Mouse (Mus musculus) liver, embryonic 14.5 days (tissue): Measurements from ENCODE around the gene Rex1bd. TPM values are rescaled to one million over a fixed set of nuclear protein-coding genes. Genes with fewer than 3 reads are reported as not detected.
A peak's percentile ranks its signal among the peaks of the same experiment; 100 is the strongest.

Experiments
- ATAC-seq: fragments of 200-750 bp; cut with Nextera tagmentation; 2 replicates; pipeline ENCODE4 v1.8.0; 2017; ENCODE audit warnings: moderate number of reproducible peaks, mild to moderate bottlenecking, moderate library complexity; ENCODE audit not compliant: insufficient read depth
- DNase-seq, 3 experiments: peaks; one replicate each; pipeline ENCODE4 v3.0.0-alpha.2; 2012 to 2013; ENCODE audit warnings: low read depth in 3 of 3, low spot score in 3 of 3
- H3K27ac ChIP-seq: fragments of 300-500 bp; sonication (generic); 2 replicates; pipeline ENCODE4 v1.5.1; 2014; ENCODE audit warnings: moderate library complexity, mild to moderate bottlenecking, control low read depth, inconsistent platforms
- H3K27me3 ChIP-seq: fragments of 300-500 bp; sonication (generic); 2 replicates; pipeline ENCODE4 v1.6.1; 2014; ENCODE audit warnings: mild to moderate bottlenecking, low read length, moderate library complexity; ENCODE audit not compliant: control insufficient read depth, insufficient read depth
- H3K36me3 ChIP-seq: fragments of 300-500 bp; sonication (generic); replicated peaks from 2 replicates; pipeline ENCODE4 v1.6.1; 2014; ENCODE audit warnings: low read depth; ENCODE audit not compliant: control insufficient read depth, insufficient read depth
- H3K4me1 ChIP-seq, 2 experiments: fragments of 200-500 bp in 1 of 2; fragments of 300-500 bp in 1 of 2; sonication (generic) in 1 of 2; replicated peaks; 2 replicates each; pipeline ENCODE4 v1.6.1; 2012 to 2014; ENCODE audit warnings: antibody characterized with exemption in 1 of 2, inconsistent platforms in 1 of 2, low read length in 1 of 2; ENCODE audit not compliant: control insufficient read depth in 2 of 2, insufficient read depth in 2 of 2
- H3K4me2 ChIP-seq: fragments of 300-500 bp; sonication (generic); 2 replicates; pipeline ENCODE4 v1.6.1; 2014; ENCODE audit warnings: low read depth, mild to moderate bottlenecking, control low read depth, moderate library complexity
- H3K4me3 ChIP-seq, 2 experiments: fragments of 200-500 bp in 1 of 2; fragments of 300-500 bp in 1 of 2; sonication (generic) in 1 of 2; 2 replicates each; pipeline ENCODE4 v1.5.1; 2012 to 2014; ENCODE audit warnings: low read depth in 2 of 2, low read length in 2 of 2, mild to moderate bottlenecking in 2 of 2, control low read depth in 1 of 2, inconsistent platforms in 1 of 2, moderate library complexity in 1 of 2; ENCODE audit not compliant: insufficient read depth in 1 of 2
- H3K9ac ChIP-seq: fragments of 300-500 bp; sonication (generic); replicated peaks from 2 replicates; pipeline ENCODE4 v1.6.1; 2014; ENCODE audit warnings: mild to moderate bottlenecking, control low read depth, moderate library complexity
- H3K9me3 ChIP-seq: fragments of 300-500 bp; sonication (generic); 2 replicates; pipeline ENCODE4 v1.6.1; 2016; ENCODE audit warnings: low read length, mixed read lengths; ENCODE audit not compliant: control insufficient read depth
- CTCF ChIP-seq: IDR thresholded peaks from 2 replicates; pipeline ENCODE4 v1.5.1; 2016; ENCODE audit warnings: antibody characterized with exemption, low read depth, control low read depth
- EP300 ChIP-seq: IDR thresholded peaks from 2 replicates; pipeline ENCODE4 v1.6.1; 2016; ENCODE audit warnings: antibody characterized with exemption, low read depth
- WGBS: fragments of 180-500 bp; shearing (Covaris S2); extraction: QIAGEN DNeasy Blood & Tissue Kit; methylation state at CpG from one replicate; pipeline ENCODE4 v1.1.7; 2014; ENCODE audit not compliant: insufficient replicate concordance; 5-methylcytosine and 5-hydroxymethylcytosine counted together
- polyA plus RNA-seq, 2 experiments: library from polyadenylated mRNA; depleted of rRNA in 1 of 2; stranded (reverse) in 1 of 2; unstranded in 1 of 2; fragments of >200 nt; fragmentation: Nextera tagmentation in 1 of 2; extraction: Ambion mirVana in 1 of 2; gene quantifications; 2 replicates each; pipeline versions ENCODE4 v1.2.1 to v1.2.3; 2012 to 2014

The Rex1bd gene
- polyA plus RNA-seq, 2 experiments, result 55.1 to 72.0 TPM

DNA sequence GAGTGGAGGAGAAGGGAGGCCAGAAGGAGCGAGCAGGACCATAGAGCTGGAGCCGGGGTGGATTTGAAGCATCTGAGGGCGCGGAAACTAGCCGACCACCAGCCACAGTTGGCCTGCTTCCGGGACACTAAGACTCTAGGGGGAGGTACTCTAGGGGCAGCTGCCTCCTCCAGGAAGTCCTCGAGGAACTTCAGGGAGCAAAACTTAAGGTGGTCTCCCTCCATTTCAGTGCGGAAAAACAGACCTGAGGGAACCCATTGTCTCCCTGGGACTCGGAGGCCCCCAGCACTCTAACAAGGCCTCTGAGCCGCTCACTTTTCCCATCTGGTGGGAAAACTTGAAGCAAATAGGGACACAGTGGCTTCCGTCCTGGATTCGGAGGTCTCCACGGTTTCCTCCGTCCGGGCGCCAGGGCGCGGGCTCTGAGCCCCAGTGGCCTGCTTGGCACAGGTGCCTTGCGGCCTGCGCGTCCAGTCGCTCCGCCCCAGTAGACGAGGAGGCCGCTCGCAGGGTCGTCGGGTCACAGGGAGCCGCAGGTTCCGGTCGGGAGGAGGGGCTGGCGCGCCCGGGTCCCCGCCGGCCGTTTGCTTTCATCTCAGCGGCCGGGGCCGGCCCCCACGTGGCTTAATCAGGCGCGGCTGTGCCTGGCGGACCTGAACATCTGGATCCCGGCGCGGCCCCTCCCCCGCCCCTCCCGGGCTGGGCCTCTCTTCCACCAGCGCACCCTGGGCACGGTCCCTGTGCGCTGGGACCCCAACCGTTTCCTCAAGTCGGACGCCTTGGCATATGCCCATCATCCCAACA is 18.4 kb downstream of the Rex1bd start:
- Histone ChIP-seq H3K4me2 (peak overlapping the region; percentile 43), H3K4me1 (0 out of 4 replicates have a peak, but pooled peaks cover 0 to 2% of the 10 kb centered on the region in 2 experiments), H3K27ac (no peak overlapping the region), H3K9ac (no peak overlapping the region), H3K36me3 (no peaks in the 10 kb centered on the region), H3K27me3 (peaks cover 94% of the 10 kb centered on the region), H3K4me3 (peak overlapping the region in 1 of 2 experiments; percentile 31; a peak in 2 of 4 replicates), H3K9me3 (no peaks in the 10 kb centered on the region)
- TF ChIP-seq CTCF (no peak), EP300 (no peak)
- ATAC-seq, result 0 out of 2 replicates have a peak, but pooled peaks have one; percentile 26
- no peak for DNase-seq
- WGBS, result 1% methylated on average over 55 of the region's 55 CpGs

DNA sequence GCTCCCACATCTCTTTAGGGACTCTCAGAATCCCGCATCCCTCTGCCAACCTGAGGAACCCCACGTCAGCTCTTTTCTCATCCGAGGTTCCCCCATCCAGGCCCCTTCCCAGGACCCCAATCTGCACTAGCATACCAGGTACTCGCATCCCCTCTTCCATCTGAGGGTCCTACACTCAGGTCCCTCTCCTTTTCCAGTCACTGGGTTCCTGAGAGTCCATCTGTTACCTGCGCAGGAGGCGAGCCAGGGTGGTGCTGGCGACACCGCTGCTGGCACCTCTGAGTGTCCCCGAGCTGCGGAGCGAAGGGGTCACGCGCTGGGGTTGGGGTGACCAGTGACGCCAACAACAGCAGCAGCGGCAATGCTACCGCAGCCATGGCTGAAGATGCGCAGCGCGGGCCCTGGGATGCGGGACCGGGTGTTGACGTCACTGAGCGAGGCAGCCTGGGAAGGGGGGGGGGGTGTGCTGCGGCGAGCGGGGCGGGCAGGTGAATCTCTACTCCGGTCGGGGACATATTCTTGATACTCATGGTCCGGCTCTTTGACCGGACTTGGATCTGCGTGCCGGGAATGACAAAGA is 19.5 kb downstream of the Rex1bd start, which contains the start of gene Tmem59l:
Gene Tmem59l (minus strand): TSS at position 418 of the 580 bp plus-strand sequence.
- Histone ChIP-seq H3K9ac (no peak within 1 kb of the TSS), H3K4me2 (peak within 1 kb of the TSS; percentile 43), H3K27ac (no peak within 1 kb of the TSS), H3K4me3 (peak within 1 kb of the TSS in 1 of 2 experiments; percentile 31; a peak in 1 of 4 replicates), H3K9me3 (no peaks in the 10 kb centered on the region), H3K36me3 (no peaks in the 10 kb centered on the region), H3K4me1 (0 out of 4 replicates have a peak, but pooled peaks cover 0 to 2% of the 10 kb centered on the region in 2 experiments), H3K27me3 (peaks cover 87% of the 10 kb centered on the region)
- ATAC-seq, result no peak
- DNase-seq, result no peak
- 15% methylated on average over 33 of the region's 33 CpGs for WGBS
- TF ChIP-seq CTCF, result no peak
- TF ChIP-seq EP300, result no peak

- no peaks in the 10 kb centered on the region for H3K36me3 ChIP-seq
- 43% methylated on average over 7 of the region's 7 CpGs for WGBS
- TF ChIP-seq CTCF (no peak), EP300 (no peak)
- H3K4me1 ChIP-seq, result 0 out of 4 replicates have a peak, but pooled peaks cover 0 to 2% of the 10 kb centered on the region in 2 experiments
- H3K27ac ChIP-seq, result no peak overlapping the region
- H3K4me2 ChIP-seq, result no peak overlapping the region
- ATAC-seq (no peak), DNase-seq (no peak)
- no peak overlapping the region for H3K9ac ChIP-seq
- peaks cover 84% of the 10 kb centered on the region for H3K27me3 ChIP-seq
- no peak overlapping the region for H3K4me3 ChIP-seq
- H3K9me3 ChIP-seq, result no peaks in the 10 kb centered on the region
Observed at GRCm38 (mm10) chr8:70486191-70486681, 20.3 kb downstream of the Rex1bd start.

DNA sequence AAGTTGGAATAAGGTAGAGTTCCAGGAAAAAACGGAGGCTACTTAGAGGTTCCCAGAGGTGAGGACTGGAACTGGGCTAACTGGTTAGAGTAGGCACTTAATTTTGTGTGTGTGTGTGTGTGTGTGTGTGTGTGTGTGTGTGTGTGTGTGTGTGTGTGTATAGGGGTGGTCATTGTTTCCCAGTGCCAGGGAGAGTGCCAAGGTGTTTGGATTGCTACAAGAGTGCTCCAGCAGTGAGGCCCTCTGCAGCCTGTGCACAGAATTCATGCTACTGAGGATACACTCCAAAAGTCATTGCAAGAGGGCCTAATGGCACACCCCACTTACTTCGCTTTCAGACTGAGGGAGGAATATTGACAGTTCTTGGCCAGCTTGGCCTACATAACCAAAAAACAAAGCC is 23.6 kb downstream of the Rex1bd start:
- no peaks in the 10 kb centered on the region for H3K9me3 ChIP-seq
- no peak overlapping the region for H3K27ac ChIP-seq
- H3K9ac ChIP-seq, result no peak overlapping the region
- 52% methylated on average over 2 of the region's 2 CpGs for WGBS
- no peak for DNase-seq
- ATAC-seq, result no peak
- H3K27me3 ChIP-seq, result peaks cover 64% of the 10 kb centered on the region
- TF ChIP-seq CTCF (no peak), EP300 (no peak)
- H3K4me2 ChIP-seq, result no peak overlapping the region
- H3K36me3 ChIP-seq, result no peaks in the 10 kb centered on the region
- peaks cover 3% of the 10 kb centered on the region in 2 experiments for H3K4me1 ChIP-seq
- no peak overlapping the region for H3K4me3 ChIP-seq

GRCm38 (mm10) chr8:70481908-70482307 is 24.6 kb downstream of the Rex1bd start:
- Histone ChIP-seq H3K9me3 (no peaks in the 10 kb centered on the region), H3K36me3 (no peaks in the 10 kb centered on the region), H3K27ac (no peak overlapping the region), H3K4me3 (no peak overlapping the region), H3K9ac (no peak overlapping the region), H3K4me2 (no peak overlapping the region), H3K4me1 (peaks cover 11 to 13% of the 10 kb centered on the region in 2 experiments), H3K27me3 (peaks cover 54% of the 10 kb centered on the region)
- WGBS, result 53% methylated on average over 3 of the region's 3 CpGs
- ATAC-seq (no peak), DNase-seq (no peak)
- TF ChIP-seq CTCF (no peak), EP300 (no peak)
